Mouse (Mus musculus) heart, embryonic 13.5 days (tissue): ENCODE data around the gene Epha2. TPM values are rescaled to one million over a fixed set of nuclear protein-coding genes. Genes with fewer than 3 reads are reported as not detected.
A peak's percentile ranks its signal among the peaks of the same experiment; 100 is the strongest.

ENCODE experiments used
- ATAC-seq: fragments of 200-750 bp; cut with Nextera tagmentation; 2 replicates; pipeline ENCODE4 v1.8.0; 2017; ENCODE audit warnings: moderate TSS enrichment; ENCODE audit not compliant: insufficient number of reproducible peaks, low FRiP score, low TSS enrichment; ENCODE audit errors: extremely low read depth
- H3K27ac ChIP-seq: fragments of 300-500 bp; sonication (generic); replicated peaks from 2 replicates; pipeline ENCODE4 v1.5.1; 2015; ENCODE audit warnings: moderate library complexity, mild to moderate bottlenecking, inconsistent platforms
- H3K27me3 ChIP-seq: fragments of 300-500 bp; sonication (generic); replicated peaks from 2 replicates; pipeline ENCODE4 v1.6.1; 2015; ENCODE audit warnings: mild to moderate bottlenecking, inconsistent platforms
- H3K36me3 ChIP-seq: fragments of 300-500 bp; sonication (generic); 2 replicates; pipeline ENCODE4 v1.6.1; 2015; ENCODE audit warnings: mild to moderate bottlenecking, inconsistent platforms
- H3K4me1 ChIP-seq: fragments of 300-500 bp; sonication (generic); 2 replicates; pipeline ENCODE4 v1.6.1; 2015; ENCODE audit warnings: inconsistent platforms
- H3K4me2 ChIP-seq: fragments of 300-500 bp; sonication (generic); 2 replicates; pipeline ENCODE4 v1.6.1; 2015; ENCODE audit warnings: inconsistent platforms, mild to moderate bottlenecking, moderate library complexity
- H3K4me3 ChIP-seq: fragments of 300-500 bp; sonication (generic); 2 replicates; pipeline ENCODE4 v1.5.1; 2015; ENCODE audit warnings: moderate library complexity, mild to moderate bottlenecking, inconsistent platforms
- H3K9ac ChIP-seq: fragments of 300-500 bp; sonication (generic); 2 replicates; pipeline ENCODE4 v1.6.1; 2015; ENCODE audit warnings: inconsistent platforms, mild to moderate bottlenecking, moderate library complexity
- H3K9me3 ChIP-seq: fragments of 300-500 bp; sonication (generic); 2 replicates; pipeline ENCODE4 v1.6.1; 2016; ENCODE audit warnings: inconsistent platforms
- WGBS: fragments of 180-500 bp; shearing (Covaris S2); methylation state at CpG from one replicate; pipeline ENCODE4 v1.1.7; 2015; ENCODE audit warnings: mixed read lengths; 5-methylcytosine and 5-hydroxymethylcytosine counted together
- polyA plus RNA-seq: library from polyadenylated mRNA; unstranded; fragments of >200 nt; fragmentation: Nextera tagmentation; extraction: Ambion mirVana; gene quantifications from 2 replicates; pipeline ENCODE4 v1.2.1, GENCODE M21; 2015

Gene Epha2
- polyA plus RNA-seq, 1 experiment from 2014 or later: 4.0 TPM

DNA sequence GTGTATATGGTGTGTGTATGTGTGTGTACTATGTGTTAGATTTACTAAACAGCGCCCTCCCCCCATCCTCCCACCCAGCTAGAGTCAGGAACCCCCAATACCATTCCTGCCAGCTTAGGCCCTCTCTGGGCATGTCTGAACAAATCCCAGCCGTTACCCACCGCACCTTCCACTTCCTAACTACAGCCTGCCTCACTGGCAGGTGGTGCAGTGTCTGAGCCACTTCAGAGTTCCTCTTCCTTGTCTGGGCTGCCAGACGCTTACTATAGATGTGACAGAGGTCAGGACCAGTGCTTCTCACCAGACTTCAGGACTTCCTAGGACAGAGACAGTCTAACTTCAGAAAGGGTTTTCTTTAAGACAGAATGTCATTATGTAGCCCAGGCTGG lies 3.2 kb downstream of the Epha2 start:
- Histone ChIP-seq H3K4me3 (peak overlapping the region; percentile 88; the same call in 1 of the 2 replicates), H3K4me1 (peaks cover 68% of the 10 kb centered on the region)

GRCm38 (mm10) chr4:141306057-141306456 lies 5.0 kb downstream of the Epha2 start:
- Histone ChIP-seq H3K4me2 (no peak overlapping the region), H3K4me3 (no peak overlapping the region), H3K27me3 (no peaks in the 10 kb centered on the region), H3K36me3 (peaks cover 21% of the 10 kb centered on the region), H3K4me1 (peaks cover 81% of the 10 kb centered on the region), H3K9me3 (no peaks in the 10 kb centered on the region), H3K9ac (peak overlapping the region; percentile 33; the same call in 1 of the 2 replicates), H3K27ac (no peak overlapping the region; the same call in 1 of the 2 replicates)
- 43% methylated on average over 8 of the region's 8 CpGs for WGBS
- ATAC-seq: no peak

More for the DNA sequence above, 3.2 kb downstream of the Epha2 start:
- Histone ChIP-seq H3K27ac (no peak overlapping the region; the same call in 1 of the 2 replicates), H3K27me3 (peaks cover 11% of the 10 kb centered on the region), H3K9me3 (no peaks in the 10 kb centered on the region), H3K36me3 (peaks cover 19% of the 10 kb centered on the region), H3K9ac (peak overlapping the region; percentile 93; the same call in 1 of the 2 replicates), H3K4me2 (peak overlapping the region; percentile 97)
- WGBS: 76% methylated on average over 4 of the region's 4 CpGs
- no peak for ATAC-seq

DNA sequence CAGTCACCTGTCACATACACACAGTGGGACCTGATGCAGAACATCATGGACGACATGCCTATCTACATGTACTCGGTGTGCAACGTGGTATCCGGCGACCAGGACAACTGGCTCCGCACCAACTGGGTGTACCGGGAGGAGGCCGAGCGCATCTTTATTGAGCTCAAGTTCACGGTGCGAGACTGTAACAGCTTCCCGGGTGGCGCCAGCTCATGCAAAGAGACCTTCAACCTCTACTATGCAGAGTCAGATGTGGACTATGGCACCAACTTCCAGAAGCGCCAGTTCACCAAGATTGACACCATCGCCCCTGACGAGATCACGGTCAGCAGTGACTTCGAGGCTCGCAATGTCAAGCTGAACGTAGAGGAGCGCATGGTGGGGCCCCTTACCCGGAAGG lies 7.3 kb downstream of the Epha2 start:
- no peak for ATAC-seq
- Histone ChIP-seq H3K9me3 (no peaks in the 10 kb centered on the region), H3K27me3 (no peaks in the 10 kb centered on the region), H3K4me1 (peaks cover 87% of the 10 kb centered on the region), H3K4me3 (no peak overlapping the region), H3K9ac (no peak overlapping the region), H3K27ac (no peak overlapping the region), H3K36me3 (peaks cover 21% of the 10 kb centered on the region), H3K4me2 (no peak overlapping the region)
- WGBS: 89% methylated on average over 22 of the region's 22 CpGs

DNA sequence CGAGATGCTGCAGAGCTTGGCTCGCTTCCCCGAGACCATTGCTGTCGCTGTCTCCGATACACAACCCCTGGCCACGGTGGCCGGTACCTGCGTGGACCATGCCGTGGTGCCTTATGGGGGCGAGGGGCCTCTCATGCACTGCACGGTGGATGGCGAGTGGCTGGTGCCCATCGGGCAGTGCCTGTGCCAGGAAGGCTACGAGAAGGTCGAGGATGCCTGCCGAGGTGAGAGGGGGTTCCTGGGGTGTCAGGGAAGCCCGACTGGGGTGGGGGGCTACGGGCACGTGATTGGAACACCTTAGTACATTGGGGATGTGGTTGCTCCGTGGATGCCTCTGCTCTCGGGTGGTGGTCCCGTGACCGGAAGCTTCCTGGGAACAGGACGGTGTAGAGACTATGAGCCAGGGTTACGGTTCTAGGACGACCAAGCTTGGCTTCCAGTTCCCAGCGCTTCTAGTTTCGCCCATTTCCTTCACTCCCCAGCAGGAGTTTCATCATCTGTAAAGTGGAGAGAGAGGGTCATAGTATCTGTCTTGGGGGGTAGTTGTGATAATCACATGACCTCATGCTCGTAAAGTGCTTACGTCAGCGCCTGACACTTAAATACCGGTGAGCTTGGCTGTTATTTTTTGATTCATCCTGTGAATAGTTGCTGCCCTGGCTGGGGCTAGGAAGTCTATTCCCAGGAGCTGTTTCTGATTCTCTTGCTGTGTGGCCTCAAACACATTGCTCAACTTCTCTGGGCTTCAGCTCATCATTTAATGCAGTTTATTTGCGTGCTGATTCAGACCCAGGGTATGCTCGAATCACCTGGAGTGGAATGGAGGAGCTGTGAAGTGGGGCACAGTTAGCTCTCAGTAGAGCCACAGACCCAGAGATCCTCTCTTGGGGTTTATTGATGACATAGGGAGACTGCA lies 8.1 kb downstream of the Epha2 start:
- H3K27ac ChIP-seq: peak overlapping the region; percentile 97
- no peak for ATAC-seq
- no peak overlapping the region for H3K4me2 ChIP-seq
- no peaks in the 10 kb centered on the region for H3K9me3 ChIP-seq
- WGBS: 85% methylated on average over 34 of the region's 34 CpGs
- no peaks in the 10 kb centered on the region for H3K27me3 ChIP-seq
- no peak overlapping the region for H3K4me3 ChIP-seq
- H3K36me3 ChIP-seq: peaks cover 21% of the 10 kb centered on the region
- H3K9ac ChIP-seq: peak overlapping the region; percentile 76
- peaks cover 87% of the 10 kb centered on the region for H3K4me1 ChIP-seq

GRCm38 (mm10) chr4:141309773-141310145 lies 8.7 kb downstream of the Epha2 start:
- Histone ChIP-seq H3K4me3 (no peak overlapping the region), H3K9me3 (no peaks in the 10 kb centered on the region), H3K27ac (peak overlapping the region; percentile 97), H3K4me1 (peaks cover 89% of the 10 kb centered on the region), H3K9ac (peak overlapping the region; percentile 76), H3K36me3 (peaks cover 21% of the 10 kb centered on the region), H3K4me2 (peak overlapping the region; percentile 54), H3K27me3 (no peaks in the 10 kb centered on the region)
- ATAC-seq: no peak
- WGBS: 11% methylated on average over 10 of the region's 10 CpGs

- ATAC-seq: peak; percentile 69; the same call in 1 of the 2 replicates
- Histone ChIP-seq H3K27ac (peak overlapping the region; percentile 97), H3K9ac (peak overlapping the region; percentile 76), H3K9me3 (no peaks in the 10 kb centered on the region), H3K36me3 (peaks cover 21% of the 10 kb centered on the region), H3K27me3 (no peaks in the 10 kb centered on the region), H3K4me2 (peak overlapping the region; percentile 54), H3K4me1 (peaks cover 89% of the 10 kb centered on the region), H3K4me3 (no peak overlapping the region)
- 4% methylated on average over 8 of the region's 8 CpGs for WGBS
These were observed 9.2 kb downstream of the Epha2 start for GRCm38 (mm10) chr4:141310191-141310606.

DNA sequence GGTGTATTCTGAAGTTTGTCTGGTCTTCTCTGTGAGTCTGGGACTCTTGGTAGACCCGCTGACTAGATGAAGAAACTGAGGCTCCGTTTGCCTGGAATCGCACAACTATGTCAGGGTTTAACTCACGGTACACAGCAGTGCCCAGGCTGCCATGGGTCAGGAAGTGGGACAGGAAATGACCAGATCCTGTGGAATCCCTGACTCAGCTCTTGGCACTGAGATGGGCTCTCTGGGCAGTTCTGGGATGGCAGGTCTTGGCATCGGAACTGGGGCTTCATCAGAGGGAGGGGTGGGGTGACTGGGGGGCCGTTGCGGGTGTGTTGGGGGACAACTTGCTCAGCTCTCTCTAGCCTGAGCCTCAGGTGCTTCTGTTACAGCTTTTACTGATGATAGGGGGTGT lies 10.0 kb downstream of the Epha2 start:
- peak overlapping the region; percentile 70 for H3K9ac ChIP-seq
- H3K27ac ChIP-seq: peak overlapping the region; percentile 97
- no peaks in the 10 kb centered on the region for H3K9me3 ChIP-seq
- H3K4me2 ChIP-seq: peak overlapping the region; percentile 54
- ATAC-seq: no peak
- peaks cover 21% of the 10 kb centered on the region for H3K36me3 ChIP-seq
- WGBS: 52% methylated on average over 7 of the region's 7 CpGs
- peaks cover 89% of the 10 kb centered on the region for H3K4me1 ChIP-seq
- no peak overlapping the region for H3K4me3 ChIP-seq
- H3K27me3 ChIP-seq: no peaks in the 10 kb centered on the region

DNA sequence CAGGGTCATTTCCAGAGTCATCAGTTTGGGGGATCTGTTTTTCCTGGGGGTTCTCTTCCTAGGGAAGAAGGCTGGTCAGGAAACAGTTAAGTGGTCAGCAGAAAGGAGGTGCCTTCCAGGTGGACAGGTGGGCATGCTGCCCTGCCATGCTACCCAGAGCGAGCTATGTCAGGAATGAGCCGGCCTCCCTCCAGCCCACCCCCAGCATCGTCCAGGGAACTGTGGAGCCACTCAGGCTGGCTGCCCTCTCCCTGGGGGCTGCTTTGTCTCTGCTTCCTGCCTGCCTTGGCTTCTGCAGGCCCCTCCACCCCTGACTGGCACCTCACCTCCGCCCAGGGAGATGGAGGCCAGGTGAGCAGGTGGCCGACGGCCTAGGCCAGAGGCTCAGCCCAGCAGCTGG lies 10.5 kb downstream of the Epha2 start:
- Histone ChIP-seq H3K4me3 (no peak overlapping the region), H3K27ac (peak overlapping the region; percentile 97), H3K27me3 (no peaks in the 10 kb centered on the region), H3K4me1 (peaks cover 89% of the 10 kb centered on the region), H3K36me3 (peaks cover 24% of the 10 kb centered on the region), H3K9ac (peak overlapping the region; percentile 70), H3K9me3 (no peaks in the 10 kb centered on the region), H3K4me2 (peak overlapping the region; percentile 54; the same call in 1 of the 2 replicates)
- ATAC-seq: no peak
- WGBS: 33% methylated on average over 6 of the region's 6 CpGs

GRCm38 (mm10) chr4:141311908-141312307 lies 10.9 kb downstream of the Epha2 start:
- Histone ChIP-seq H3K27ac (peak overlapping the region; percentile 97), H3K9me3 (no peaks in the 10 kb centered on the region), H3K4me3 (no peak overlapping the region), H3K27me3 (no peaks in the 10 kb centered on the region), H3K9ac (peak overlapping the region; percentile 70; the same call in 1 of the 2 replicates), H3K4me1 (peaks cover 86% of the 10 kb centered on the region), H3K36me3 (peaks cover 27% of the 10 kb centered on the region), H3K4me2 (peak overlapping the region; percentile 20; the same call in 1 of the 2 replicates)
- ATAC-seq: no peak
- WGBS: 66% methylated on average over 2 of the region's 2 CpGs

- H3K27me3 ChIP-seq: no peaks in the 10 kb centered on the region
- no peaks in the 10 kb centered on the region for H3K9me3 ChIP-seq
- peak overlapping the region; percentile 97 for H3K27ac ChIP-seq
- ATAC-seq: no peak
- H3K4me2 ChIP-seq: peak overlapping the region; percentile 20; the same call in 1 of the 2 replicates
- peak overlapping the region; percentile 59 for H3K9ac ChIP-seq
- peaks cover 32% of the 10 kb centered on the region for H3K36me3 ChIP-seq
- no peak overlapping the region for H3K4me3 ChIP-seq
- peaks cover 86% of the 10 kb centered on the region for H3K4me1 ChIP-seq
- 48% methylated on average over 17 of the region's 17 CpGs for WGBS
These were observed 11.6 kb downstream of the Epha2 start for GRCm38 (mm10) chr4:141312513-141313131.

DNA sequence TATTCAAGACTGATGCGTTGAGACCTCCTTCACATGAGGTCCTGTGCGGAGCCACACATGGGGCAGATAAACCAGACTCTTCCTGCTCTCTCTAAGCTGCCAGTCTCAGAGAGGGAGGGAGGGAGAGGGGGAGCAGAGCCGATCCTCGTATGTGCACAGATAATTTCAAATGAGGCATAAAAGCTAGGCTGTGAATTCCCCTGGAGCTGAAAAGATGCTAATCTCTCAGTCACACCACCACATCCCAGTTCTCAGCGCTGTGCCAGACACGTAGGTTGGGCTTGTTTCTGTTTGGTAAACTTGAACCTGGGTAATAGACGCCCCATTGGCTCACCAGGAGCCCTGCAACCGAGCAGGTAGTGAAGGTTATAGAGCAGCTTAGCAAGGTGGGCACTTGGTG lies 12.4 kb downstream of the Epha2 start:
- H3K27ac ChIP-seq: peak overlapping the region; percentile 97
- peaks cover 81% of the 10 kb centered on the region for H3K4me1 ChIP-seq
- 50% methylated on average over 8 of the region's 8 CpGs for WGBS
- peaks cover 32% of the 10 kb centered on the region for H3K36me3 ChIP-seq
- H3K9ac ChIP-seq: peak overlapping the region; percentile 42
- no peak overlapping the region for H3K4me3 ChIP-seq
- no peak for ATAC-seq
- H3K4me2 ChIP-seq: peak overlapping the region; percentile 6; the same call in 1 of the 2 replicates
- H3K9me3 ChIP-seq: no peaks in the 10 kb centered on the region
- H3K27me3 ChIP-seq: no peaks in the 10 kb centered on the region
